Mouse (Mus musculus): Measurements from ENCODE around the gene Cd55b. TPM values are rescaled to one million over a fixed set of nuclear protein-coding genes. Genes with fewer than 3 reads are reported as not detected.
"Not testable (repeated sequence)": the region's sequence is repeated elsewhere in the genome, so short reads cannot be mapped to it uniquely, and the experiment has no call there.

Cd55b gene
- polyA plus RNA-seq (2015; fragmentation: Nextera tagmentation; extraction: Ambion mirVana), result not detected in 2 replicates

- no peak within 1 kb of the TSS for H3K4me3 ChIP-seq (ENCODE audit: low read length)
- no peaks in the 10 kb centered on the region; the same call in 1 of the 2 replicates for H3K4me1 ChIP-seq (ENCODE audit: control insufficient read depth, insufficient read depth, low read depth, low read length)
- no peaks in the 10 kb centered on the region for H3K27me3 ChIP-seq (replicated peaks; ENCODE audit: control insufficient read depth, insufficient read depth, low read length)
- H3K4me2 ChIP-seq (ENCODE audit: low read length), result peak within 1 kb of the TSS; percentile 21; the same call in 1 of the 2 replicates
- 50% methylated on average over 18 of the region's 18 CpGs for WGBS
- H3K9ac ChIP-seq (ENCODE audit: low read depth, low read length), result no peak within 1 kb of the TSS
- H3K9me3 ChIP-seq (ENCODE audit: control insufficient read depth, low read length), result no peaks in the 10 kb centered on the region
- ATAC-seq, result peak; percentile 76
- H3K27ac ChIP-seq (ENCODE audit: low read depth, low read length), result no peak within 1 kb of the TSS
- H3K36me3 ChIP-seq (ENCODE audit: control insufficient read depth, insufficient read depth, low read length), result no peaks in the 10 kb centered on the region
These were observed at the start of gene Cd55b for GRCm38 (mm10) chr1:130422664-130423111. Cd55b (minus strand) TSS chr1:130423009.

GRCm38 (mm10) chr1:130470074-130470473 is 47.3 kb upstream of the Cd55b start:
- no peak overlapping the region for H3K27ac ChIP-seq (ENCODE audit: low read depth, low read length)
- no peak overlapping the region for H3K9ac ChIP-seq (ENCODE audit: low read depth, low read length)
- no peak overlapping the region for H3K4me3 ChIP-seq (ENCODE audit: low read length)
- no peaks in the 10 kb centered on the region for H3K9me3 ChIP-seq (ENCODE audit: control insufficient read depth, low read length)
- H3K27me3 ChIP-seq (replicated peaks; ENCODE audit: control insufficient read depth, insufficient read depth, low read length), result no peaks in the 10 kb centered on the region
- H3K36me3 ChIP-seq (ENCODE audit: control insufficient read depth, insufficient read depth, low read length), result no peaks in the 10 kb centered on the region
- no peak overlapping the region for H3K4me2 ChIP-seq (ENCODE audit: low read length)
- no peak for ATAC-seq
- H3K4me1 ChIP-seq (ENCODE audit: control insufficient read depth, insufficient read depth, low read depth, low read length), result no peaks in the 10 kb centered on the region
- WGBS, result 84% methylated on average over 4 of the region's 4 CpGs

GRCm38 (mm10) chr1:130467453-130467852 is 44.6 kb upstream of the Cd55b start:
- H3K9ac ChIP-seq (ENCODE audit: low read depth, low read length), result no peak overlapping the region
- no peak overlapping the region for H3K4me3 ChIP-seq (ENCODE audit: low read length)
- no peak overlapping the region for H3K27ac ChIP-seq (ENCODE audit: low read depth, low read length)
- H3K9me3 ChIP-seq (ENCODE audit: control insufficient read depth, low read length), result no peaks in the 10 kb centered on the region
- H3K4me2 ChIP-seq (ENCODE audit: low read length), result no peak overlapping the region
- H3K36me3 ChIP-seq (ENCODE audit: control insufficient read depth, insufficient read depth, low read length), result no peaks in the 10 kb centered on the region
- peaks cover 7% of the 10 kb centered on the region for H3K4me1 ChIP-seq (ENCODE audit: control insufficient read depth, insufficient read depth, low read depth, low read length)
- ATAC-seq, result no peak
- no peaks in the 10 kb centered on the region for H3K27me3 ChIP-seq (replicated peaks; ENCODE audit: control insufficient read depth, insufficient read depth, low read length)
- 79% methylated on average over 1 of the region's 2 CpGs for WGBS

- Histone ChIP-seq H3K4me1 (ENCODE audit: control insufficient read depth, insufficient read depth, low read depth, low read length) (peaks cover 7% of the 10 kb centered on the region), H3K4me2 (ENCODE audit: low read length) (no peak overlapping the region), H3K4me3 (ENCODE audit: low read length) (no peak overlapping the region), H3K27me3 (replicated peaks; ENCODE audit: control insufficient read depth, insufficient read depth, low read length) (no peaks in the 10 kb centered on the region), H3K9ac (ENCODE audit: low read depth, low read length) (no peak overlapping the region), H3K9me3 (ENCODE audit: control insufficient read depth, low read length) (no peaks in the 10 kb centered on the region), H3K27ac (ENCODE audit: low read depth, low read length) (no peak overlapping the region), H3K36me3 (ENCODE audit: control insufficient read depth, insufficient read depth, low read length) (no peaks in the 10 kb centered on the region)
- ATAC-seq, result no peak
These were observed 41.4 kb upstream of the Cd55b start for GRCm38 (mm10) chr1:130464173-130464572.

- WGBS, result 3% methylated on average over 4 of the region's 4 CpGs
These were observed 40.1 kb upstream of the Cd55b start for GRCm38 (mm10) chr1:130462867-130463266.

GRCm38 (mm10) chr1:130462084-130462861 is 39.5 kb upstream of the Cd55b start, which contains the start of gene Cd55:
Cd55 (minus strand) TSS chr1:130462744.
- peaks cover 7% of the 10 kb centered on the region for H3K4me1 ChIP-seq (ENCODE audit: control insufficient read depth, insufficient read depth, low read depth, low read length)
- H3K27ac ChIP-seq (ENCODE audit: low read depth, low read length), result peak within 1 kb of the TSS; percentile 62
- no peaks in the 10 kb centered on the region for H3K9me3 ChIP-seq (ENCODE audit: control insufficient read depth, low read length)
- no peaks in the 10 kb centered on the region for H3K36me3 ChIP-seq (ENCODE audit: control insufficient read depth, insufficient read depth, low read length)
- H3K4me2 ChIP-seq (ENCODE audit: low read length), result peak within 1 kb of the TSS; percentile 55
- peak within 1 kb of the TSS; percentile 51 for H3K4me3 ChIP-seq (ENCODE audit: low read length)
- peak; percentile 96 for ATAC-seq
- under 1% methylated on average over 45 of the region's 45 CpGs for WGBS
- no peaks in the 10 kb centered on the region for H3K27me3 ChIP-seq (replicated peaks; ENCODE audit: control insufficient read depth, insufficient read depth, low read length)
- peak within 1 kb of the TSS; percentile 71 for H3K9ac ChIP-seq (ENCODE audit: low read depth, low read length)

More at GRCm38 (mm10) chr1:130462867-130463266, 40.1 kb upstream of the Cd55b start:
- Histone ChIP-seq H3K9me3 (ENCODE audit: control insufficient read depth, low read length) (no peaks in the 10 kb centered on the region), H3K27me3 (replicated peaks; ENCODE audit: control insufficient read depth, insufficient read depth, low read length) (no peaks in the 10 kb centered on the region), H3K4me3 (ENCODE audit: low read length) (peak overlapping the region; percentile 51), H3K9ac (ENCODE audit: low read depth, low read length) (peak overlapping the region; percentile 71), H3K4me1 (ENCODE audit: control insufficient read depth, insufficient read depth, low read depth, low read length) (peaks cover 7% of the 10 kb centered on the region), H3K4me2 (ENCODE audit: low read length) (peak overlapping the region; percentile 55), H3K27ac (ENCODE audit: low read depth, low read length) (peak overlapping the region; percentile 62), H3K36me3 (ENCODE audit: control insufficient read depth, insufficient read depth, low read length) (no peaks in the 10 kb centered on the region)
- ATAC-seq, result peak; percentile 92

- ATAC-seq, result no peak
- no peaks in the 10 kb centered on the region for H3K9me3 ChIP-seq (ENCODE audit: control insufficient read depth, low read length)
- H3K27ac ChIP-seq (ENCODE audit: low read depth, low read length), result no peak overlapping the region
- H3K9ac ChIP-seq (ENCODE audit: low read depth, low read length), result no peak overlapping the region
- no peaks in the 10 kb centered on the region for H3K27me3 ChIP-seq (replicated peaks; ENCODE audit: control insufficient read depth, insufficient read depth, low read length)
- WGBS, result 93% methylated on average over 2 of the region's 2 CpGs
- H3K4me1 ChIP-seq (ENCODE audit: control insufficient read depth, insufficient read depth, low read depth, low read length), result no peaks in the 10 kb centered on the region
- no peak overlapping the region for H3K4me3 ChIP-seq (ENCODE audit: low read length)
- no peak overlapping the region for H3K4me2 ChIP-seq (ENCODE audit: low read length)
- H3K36me3 ChIP-seq (ENCODE audit: control insufficient read depth, insufficient read depth, low read length), result no peaks in the 10 kb centered on the region
These were observed 32.3 kb upstream of the Cd55b start for GRCm38 (mm10) chr1:130455111-130455510.

- 91% methylated on average over 1 of the region's 1 CpGs for WGBS
- ATAC-seq; H3K9me3 ChIP-seq (ENCODE audit: control insufficient read depth, low read length): not testable (repeated sequence)
These were observed 20.1 kb upstream of the Cd55b start for GRCm38 (mm10) chr1:130442930-130443329.

GRCm38 (mm10) chr1:130430920-130431319 is 8.1 kb upstream of the Cd55b start:
- WGBS, result 77% methylated on average over 4 of the region's 4 CpGs

More at GRCm38 (mm10) chr1:130442930-130443329, 20.1 kb upstream of the Cd55b start:
- H3K36me3 ChIP-seq (ENCODE audit: control insufficient read depth, insufficient read depth, low read length); H3K4me3 ChIP-seq (ENCODE audit: low read length); H3K9ac ChIP-seq (ENCODE audit: low read depth, low read length); H3K4me1 ChIP-seq (ENCODE audit: control insufficient read depth, insufficient read depth, low read depth, low read length); H3K27me3 ChIP-seq (replicated peaks; ENCODE audit: control insufficient read depth, insufficient read depth, low read length); H3K27ac ChIP-seq (ENCODE audit: low read depth, low read length); H3K4me2 ChIP-seq (ENCODE audit: low read length): not testable (repeated sequence)

More at GRCm38 (mm10) chr1:130430920-130431319, 8.1 kb upstream of the Cd55b start:
- no peaks in the 10 kb centered on the region for H3K27me3 ChIP-seq (replicated peaks; ENCODE audit: control insufficient read depth, insufficient read depth, low read length)
- no peak overlapping the region for H3K9ac ChIP-seq (ENCODE audit: low read depth, low read length)
- no peaks in the 10 kb centered on the region for H3K4me1 ChIP-seq (ENCODE audit: control insufficient read depth, insufficient read depth, low read depth, low read length)
- H3K36me3 ChIP-seq (ENCODE audit: control insufficient read depth, insufficient read depth, low read length), result no peaks in the 10 kb centered on the region
- no peak overlapping the region for H3K4me2 ChIP-seq (ENCODE audit: low read length)
- no peak for ATAC-seq
- no peak overlapping the region for H3K27ac ChIP-seq (ENCODE audit: low read depth, low read length)
- no peak overlapping the region for H3K4me3 ChIP-seq (ENCODE audit: low read length)
- no peaks in the 10 kb centered on the region for H3K9me3 ChIP-seq (ENCODE audit: control insufficient read depth, low read length)
